Mouse (Mus musculus) heart, postnatal 25 days (tissue): ENCODE measurements around the gene Rfc4. TPM values are rescaled to one million over a fixed set of nuclear protein-coding genes. Genes with fewer than 3 reads are reported as not detected.
"Not testable (repeated sequence)": the region's sequence is repeated elsewhere in the genome, so short reads cannot be mapped to it uniquely, and the experiment has no call there.

Source experiments
- DNase-seq: peaks from one replicate; pipeline ENCODE4 v3.0.0; 2022; ENCODE audit warnings: low spot score
- intact Hi-C: fragments of 180-260 bp; cut with DNase I; formaldehyde crosslinking; loops from one replicate; pipeline ENCODE4 v1.15.1; 2025
- total RNA-seq, 2 experiments: library from RNA; stranded (reverse); gene quantifications; 2 replicates each; pipeline ENCODE4 v1.2.3; 2021

Rfc4 gene
- total RNA-seq, 2 experiments from 2014 or later = 6.6 to 6.8 TPM

DNA sequence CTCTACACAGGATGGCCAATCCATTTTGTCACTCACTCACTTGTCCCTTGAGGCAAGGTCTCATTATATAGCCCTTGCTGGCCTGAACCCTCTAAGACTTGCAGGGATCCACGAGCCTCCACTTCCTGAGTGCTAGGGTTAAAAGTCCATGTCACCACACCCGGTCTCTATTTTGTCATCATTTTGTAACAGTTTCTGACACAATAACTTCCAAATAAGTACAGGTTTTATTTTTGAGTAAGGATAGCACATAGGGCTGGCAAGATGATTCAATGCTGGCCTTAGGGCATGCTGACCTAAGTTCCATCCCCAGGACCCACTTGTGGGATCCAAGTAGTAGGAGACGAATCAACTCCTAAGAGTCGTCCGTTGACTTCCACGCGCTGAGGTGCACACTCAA is 21.4 kb downstream of the Rfc4 start:
- intact Hi-C loops = loop anchor here (2.0 to 5.0 kb wide), 2 partner anchors 121 to 249 kb away; partner anchors contain the start of genes Dnajb11 and Tbccd1
- no peak for DNase-seq

DNA sequence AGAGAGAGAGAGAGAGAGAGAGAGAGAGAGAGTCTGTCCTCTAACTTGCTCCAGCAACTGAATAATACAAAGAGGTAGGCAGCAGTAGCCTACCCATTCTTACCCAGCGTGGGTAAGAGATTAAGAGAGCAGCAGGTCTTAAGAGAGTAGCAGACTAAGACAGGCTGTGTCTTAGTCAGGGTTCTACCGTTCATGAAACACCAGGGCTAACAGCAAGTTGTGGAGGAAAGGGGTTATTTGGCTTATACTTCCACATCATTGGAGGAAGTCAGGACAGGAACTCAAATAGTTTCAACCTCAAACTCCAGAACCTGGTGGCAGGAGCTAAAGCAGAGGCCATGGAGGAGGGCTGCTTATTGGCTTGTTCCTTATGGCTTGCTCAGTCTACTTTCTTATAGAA is 23.7 kb downstream of the Rfc4 start:
- DNase-seq = no peak
- intact Hi-C loops = no loop called here

DNA sequence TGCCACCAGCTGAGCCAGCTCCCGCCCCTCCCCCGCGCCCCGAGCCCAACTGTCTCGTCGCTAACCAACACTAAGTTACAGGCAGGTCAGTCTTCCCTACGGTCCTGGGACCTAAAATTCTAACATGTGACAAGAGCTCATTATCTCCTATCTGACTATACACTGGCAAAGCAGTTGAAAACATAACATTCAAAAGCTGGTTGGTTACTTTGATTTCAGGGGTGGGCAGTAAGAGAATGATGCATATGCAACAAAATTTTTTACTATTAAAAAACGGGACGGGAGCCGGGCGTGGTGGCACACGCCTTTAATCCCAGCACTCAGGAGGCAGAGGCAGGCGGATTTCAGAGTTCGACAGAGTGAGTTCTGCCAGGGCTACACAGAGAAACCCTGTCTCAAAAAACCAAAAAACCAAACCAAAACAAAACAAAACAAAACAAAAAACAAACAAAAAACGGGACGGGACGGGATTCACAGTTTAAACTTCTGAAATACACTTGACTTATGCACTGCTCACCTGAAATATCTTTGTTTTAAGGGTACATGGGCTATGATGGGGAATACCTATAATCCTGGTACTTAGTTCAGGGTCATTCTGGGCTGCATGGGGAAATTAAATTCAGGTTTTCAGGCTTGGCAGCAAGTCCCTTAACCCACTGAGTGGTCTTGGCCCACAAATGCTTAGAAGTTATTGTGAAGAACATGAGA is 24.3 kb downstream of the Rfc4 start:
- intact Hi-C loops = no loop called here

GRCm38 (mm10) chr16:23102340-23103037 is 25.0 kb downstream of the Rfc4 start:
- intact Hi-C loops = no loop called here
- DNase-seq = no peak

More for the DNA sequence above, 24.3 kb downstream of the Rfc4 start:
- no peak for DNase-seq

DNA sequence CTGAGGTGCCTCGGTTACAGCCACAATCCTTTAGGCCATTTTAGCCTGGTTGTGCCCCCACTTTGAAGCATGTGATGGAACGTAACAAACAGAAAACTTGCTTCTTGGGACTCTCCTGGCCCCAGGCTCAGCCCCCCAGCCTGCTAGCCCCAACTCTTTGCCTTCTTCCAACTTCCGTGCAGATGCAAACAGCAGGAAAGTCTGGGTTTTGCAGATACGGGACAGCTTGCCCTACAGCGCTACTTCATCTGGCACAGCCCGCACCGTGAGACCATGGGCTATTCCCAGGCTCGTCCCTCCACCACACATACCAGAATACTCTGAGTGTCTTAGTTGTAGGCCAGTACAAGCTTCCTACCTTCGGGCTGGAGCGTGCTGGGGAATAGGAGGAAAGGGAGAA is 26.9 kb downstream of the Rfc4 start:
- DNase-seq = no peak
- intact Hi-C loops = no loop called here

DNA sequence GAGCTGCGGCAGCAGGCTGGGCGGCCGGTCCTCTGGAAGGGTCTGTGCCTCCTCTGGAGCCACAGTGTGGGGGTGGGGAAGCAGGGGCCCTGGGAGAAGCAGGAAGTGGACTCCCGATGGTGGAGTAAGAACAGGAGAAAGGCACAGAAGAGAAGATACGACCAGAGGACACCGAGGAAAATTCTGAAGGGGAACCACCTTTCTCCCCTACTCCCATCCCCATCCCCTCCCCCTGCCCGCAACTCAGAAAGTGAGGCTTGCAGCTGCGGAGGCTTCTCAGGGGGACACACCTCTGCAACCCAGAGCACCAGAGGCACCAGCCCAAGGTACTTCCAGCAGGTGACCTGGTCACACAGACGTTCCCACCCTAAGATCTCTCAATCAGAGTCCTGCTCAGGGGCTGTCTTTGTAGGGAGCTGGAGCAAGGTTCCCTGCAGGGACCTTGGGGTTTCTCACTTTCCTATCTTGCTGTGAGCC is 27.4 kb downstream of the Rfc4 start:
- intact Hi-C loops = no loop called here
- no peak for DNase-seq

- intact Hi-C loops = no loop called here
- DNase-seq = no peak
These were observed 27.9 kb downstream of the Rfc4 start for GRCm38 (mm10) chr16:23099632-23100031.

DNA sequence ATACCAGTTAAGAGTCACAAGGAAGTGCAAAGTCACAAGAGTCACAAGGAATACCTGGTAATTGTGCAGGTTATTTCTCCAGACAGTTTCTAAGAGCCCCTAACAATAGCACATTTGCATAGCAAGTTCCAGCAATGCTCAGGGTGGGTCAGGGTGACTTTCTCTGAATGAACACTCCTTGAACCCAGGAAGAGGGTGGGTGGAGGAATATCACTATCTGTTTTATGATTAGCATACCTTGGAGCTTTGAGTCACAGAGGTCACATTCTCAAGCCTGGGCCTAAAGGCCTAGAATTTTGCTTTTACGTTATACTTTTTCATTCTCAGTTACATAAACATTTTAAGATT is 29.5 kb downstream of the Rfc4 start:
- intact Hi-C loops, DNase-seq: not testable (repeated sequence)

DNA sequence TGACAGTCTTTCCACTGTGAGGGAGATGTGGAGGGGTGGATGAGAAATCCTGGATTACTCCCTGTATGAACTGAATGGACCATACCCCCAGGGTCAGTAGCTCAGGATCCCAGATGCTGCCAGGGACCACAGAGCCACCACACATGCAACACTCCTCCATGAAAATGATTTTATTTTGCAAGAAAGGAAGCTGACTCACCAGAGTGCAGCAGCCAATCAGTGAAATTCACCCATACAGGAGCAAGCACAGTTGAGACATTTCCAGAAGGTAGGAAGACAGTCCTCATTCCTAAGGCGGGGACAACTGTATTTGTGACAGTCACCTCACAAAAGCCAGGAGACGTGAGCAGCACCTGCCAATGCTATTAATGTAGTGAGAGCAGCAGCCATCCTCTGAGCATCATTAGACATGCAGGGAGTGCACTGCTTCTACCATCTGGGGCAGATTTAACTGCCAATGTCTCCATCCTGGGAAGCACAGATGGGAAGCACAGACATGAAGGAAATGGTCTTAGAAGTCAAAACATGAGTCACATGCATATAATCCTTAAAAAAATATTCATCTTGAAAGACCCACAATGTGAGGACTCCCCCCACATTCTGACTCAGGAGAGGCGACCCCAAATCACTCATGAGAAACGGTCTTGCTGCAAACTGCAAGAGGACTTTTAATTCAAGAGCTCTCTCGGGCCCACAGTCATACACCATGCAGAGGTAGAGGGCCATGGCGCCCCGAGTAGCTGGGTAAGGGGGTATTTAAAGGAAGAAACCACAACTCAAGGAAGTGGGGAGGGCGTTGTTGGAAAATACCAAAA is 30.0 kb downstream of the Rfc4 start:
- DNase-seq, intact Hi-C loops: not testable (repeated sequence)

DNA sequence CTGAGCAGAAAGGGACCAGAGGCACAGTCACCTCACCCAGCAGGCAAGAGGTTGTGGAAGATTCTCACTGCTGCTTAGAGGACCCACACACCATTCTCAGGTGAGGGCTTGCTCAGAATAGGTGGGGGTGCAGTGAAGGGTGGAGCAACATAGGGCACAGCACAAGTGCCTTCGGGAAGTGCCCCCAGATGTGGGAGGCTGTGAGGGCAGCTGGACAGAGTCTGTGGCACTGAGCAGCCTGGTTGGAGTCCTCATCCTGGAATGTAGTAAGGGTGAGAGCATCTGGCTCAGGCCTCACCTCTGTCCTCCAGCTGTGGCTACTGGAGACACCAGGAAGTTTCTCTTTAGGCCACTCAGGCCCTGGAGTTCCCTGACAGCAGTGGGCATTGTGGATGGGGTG is 30.7 kb downstream of the Rfc4 start:
- DNase-seq, intact Hi-C loops: not testable (repeated sequence)

- intact Hi-C loops, DNase-seq: not testable (repeated sequence)
These were observed 32.0 kb downstream of the Rfc4 start for GRCm38 (mm10) chr16:23095581-23095980.

DNA sequence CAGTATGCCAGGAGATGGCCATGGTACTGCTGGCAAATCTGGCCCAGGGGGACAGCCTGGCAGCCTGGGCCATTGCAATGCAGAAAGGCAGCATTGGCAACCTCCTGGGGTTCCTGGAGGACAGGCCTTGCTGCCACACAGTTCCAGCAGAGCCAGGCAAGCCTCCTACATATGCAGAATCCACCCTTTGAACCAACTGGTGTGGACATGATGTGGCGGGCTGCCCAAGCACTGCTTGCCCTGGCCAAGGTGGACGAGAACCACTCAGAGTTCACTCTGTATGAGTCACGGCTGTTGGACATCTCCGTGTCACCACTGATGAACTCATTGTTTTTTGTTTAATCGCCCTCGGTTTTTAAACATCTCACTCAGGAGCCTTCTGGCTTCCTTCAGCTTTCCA is 33.4 kb downstream of the Rfc4 start:
- intact Hi-C loops = no loop called here
- no peak for DNase-seq

GRCm38 (mm10) chr16:23093321-23093953 is 34.1 kb downstream of the Rfc4 start:
- DNase-seq = no peak
- intact Hi-C loops = no loop called here

DNA sequence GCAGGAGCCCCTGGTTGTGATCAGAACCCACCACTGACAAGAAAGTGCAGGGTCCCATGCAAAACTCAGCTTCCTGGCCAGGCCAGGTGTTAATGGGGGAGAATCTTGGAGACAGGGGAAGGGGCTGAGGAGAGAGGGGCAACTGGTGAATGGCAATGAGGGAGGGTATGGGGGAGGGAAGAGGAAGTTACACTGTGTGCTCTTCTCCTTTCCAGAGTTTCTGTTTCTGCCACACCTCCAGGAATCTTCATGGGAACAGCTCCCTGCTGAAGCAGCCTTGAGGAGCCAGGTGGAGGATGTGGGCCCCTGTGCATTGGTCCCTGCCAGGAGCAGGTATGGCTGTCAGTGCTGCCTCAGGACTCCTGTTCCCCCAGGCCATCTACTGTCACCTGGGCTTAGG is 36.2 kb downstream of the Rfc4 start:
- DNase-seq, intact Hi-C loops: not testable (repeated sequence)

GRCm38 (mm10) chr16:23088491-23088890 is 39.0 kb downstream of the Rfc4 start:
- intact Hi-C loops = loop anchor here (2.0 kb wide), 2 partner anchors 38 to 314 kb away; partner anchors contain the start of gene Rfc4

GRCm38 (mm10) chr16:23087712-23088111 is 39.8 kb downstream of the Rfc4 start:
- DNase-seq = not testable (repeated sequence)
- intact Hi-C loops = loop anchor here (1.0 to 2.0 kb wide), 3 partner anchors 39 to 315 kb away; partner anchors contain the start of gene Rfc4

More at GRCm38 (mm10) chr16:23088491-23088890, 39.0 kb downstream of the Rfc4 start:
- DNase-seq = not testable (repeated sequence)

GRCm38 (mm10) chr16:23087159-23087558 is 40.4 kb downstream of the Rfc4 start:
- not testable (repeated sequence) for DNase-seq
- intact Hi-C loops = loop anchor here (1.0 kb wide), 1 partner anchor 48 kb away; no protein-coding TSS in a partner anchor

DNA sequence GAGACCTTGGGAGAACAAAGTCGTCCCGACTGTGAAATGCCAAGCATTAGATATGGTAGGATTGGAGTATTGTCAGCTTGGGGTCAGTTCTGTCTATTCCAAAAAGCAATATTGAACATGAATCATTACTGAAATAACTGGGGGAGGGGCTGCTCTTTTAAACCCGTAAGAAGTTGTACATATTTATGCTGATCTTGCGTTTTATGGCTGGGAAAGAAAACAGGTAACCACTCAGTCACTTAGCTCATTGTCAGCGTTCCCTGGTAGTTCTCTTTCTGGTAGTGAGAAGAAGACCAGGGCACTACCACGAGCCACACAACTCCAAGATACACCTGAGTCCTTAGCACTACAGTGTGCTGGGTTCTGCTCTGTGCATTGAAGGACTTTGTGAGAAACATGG is 50.0 kb downstream of the Rfc4 start:
- intact Hi-C loops, DNase-seq: not testable (repeated sequence)
